Mouse (Mus musculus) skeletal muscle tissue, adult 2 months (tissue): ENCODE data around the gene Slc16a6.

Experiments
- DNase-seq: peaks from one replicate; pipeline ENCODE4 v3.0.0-alpha.2; 2012; ENCODE audit warnings: low read depth, low spot score

Slc16a6 gene

DNA sequence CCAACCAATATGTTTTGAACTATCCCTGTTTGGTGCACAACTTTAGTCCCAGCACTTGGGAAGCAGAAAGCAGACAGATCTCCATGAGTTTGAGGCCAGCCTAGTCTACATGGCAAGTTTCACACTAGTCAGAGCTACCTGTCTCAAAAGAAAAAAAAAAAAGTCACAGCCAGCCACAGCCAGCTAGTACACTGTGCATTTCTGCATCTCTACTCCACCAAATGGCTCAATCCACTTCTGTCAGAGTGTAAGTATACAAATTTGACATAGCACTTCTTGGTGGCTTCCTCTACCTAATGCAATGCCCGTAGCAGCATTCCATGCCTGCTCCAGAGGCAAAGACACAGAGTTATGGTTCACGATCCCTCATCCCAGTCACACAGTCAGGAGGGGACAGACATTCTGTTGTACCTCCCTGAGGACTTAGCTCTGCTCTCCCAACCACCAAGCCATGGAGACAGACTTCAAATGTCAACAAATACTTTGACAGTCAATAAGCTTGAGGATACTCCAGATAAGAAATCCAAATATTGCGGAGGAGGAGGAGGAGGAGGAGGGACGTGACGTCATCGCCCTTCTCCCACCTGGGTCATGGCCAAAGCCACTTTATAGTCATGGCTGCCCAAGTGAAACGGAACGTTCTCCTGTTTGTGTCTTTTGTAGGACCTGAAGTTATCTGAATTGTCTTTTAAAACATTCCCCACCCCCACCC, 56.5 kb downstream of the Slc16a6 start:
- no peak for DNase-seq

DNA sequence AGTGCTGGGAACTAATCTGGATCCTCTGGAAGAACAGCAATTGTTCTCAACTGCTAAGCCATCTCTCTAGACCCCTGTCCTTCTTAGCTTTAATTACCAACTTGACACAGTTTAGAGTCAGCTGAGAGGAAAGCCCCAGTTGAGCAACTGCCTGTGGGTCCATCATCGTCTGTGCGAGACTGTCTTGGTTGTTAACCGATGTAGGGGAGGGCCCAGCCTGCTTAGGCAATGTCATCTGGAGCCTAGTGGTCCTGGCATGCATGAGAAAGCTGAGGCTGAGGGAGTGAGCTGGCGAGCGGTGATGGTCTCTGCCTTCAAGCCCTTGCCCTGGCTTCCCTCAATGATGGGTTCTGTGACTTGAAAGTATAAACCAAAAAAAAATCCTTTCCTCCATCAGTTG, 58.6 kb downstream of the Slc16a6 start:
- DNase-seq, result no peak

DNA sequence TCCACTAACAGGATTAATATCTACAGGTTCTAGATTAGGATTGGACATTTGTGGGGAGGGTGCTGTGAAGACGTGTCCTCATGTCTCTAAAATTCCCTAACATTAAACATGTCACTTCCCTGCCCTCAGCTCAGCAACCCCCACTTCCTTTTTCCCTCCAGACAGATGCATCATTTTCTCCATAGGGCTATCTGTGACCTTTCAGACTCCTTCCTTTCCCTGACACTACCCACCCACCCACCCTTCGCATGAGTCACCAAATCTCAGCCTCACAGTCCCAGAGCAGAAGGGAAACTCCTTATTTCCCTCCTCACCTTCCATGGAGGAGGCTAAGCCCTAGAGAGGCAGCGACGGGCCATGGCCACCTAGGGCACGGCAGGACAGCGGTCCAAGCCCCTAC, 59.8 kb downstream of the Slc16a6 start, which contains the start of gene 9930022D16Rik:
Gene 9930022D16Rik, plus strand, starts transcription at position 301 of the 400 bp plus-strand sequence.
- no peak for DNase-seq

DNA sequence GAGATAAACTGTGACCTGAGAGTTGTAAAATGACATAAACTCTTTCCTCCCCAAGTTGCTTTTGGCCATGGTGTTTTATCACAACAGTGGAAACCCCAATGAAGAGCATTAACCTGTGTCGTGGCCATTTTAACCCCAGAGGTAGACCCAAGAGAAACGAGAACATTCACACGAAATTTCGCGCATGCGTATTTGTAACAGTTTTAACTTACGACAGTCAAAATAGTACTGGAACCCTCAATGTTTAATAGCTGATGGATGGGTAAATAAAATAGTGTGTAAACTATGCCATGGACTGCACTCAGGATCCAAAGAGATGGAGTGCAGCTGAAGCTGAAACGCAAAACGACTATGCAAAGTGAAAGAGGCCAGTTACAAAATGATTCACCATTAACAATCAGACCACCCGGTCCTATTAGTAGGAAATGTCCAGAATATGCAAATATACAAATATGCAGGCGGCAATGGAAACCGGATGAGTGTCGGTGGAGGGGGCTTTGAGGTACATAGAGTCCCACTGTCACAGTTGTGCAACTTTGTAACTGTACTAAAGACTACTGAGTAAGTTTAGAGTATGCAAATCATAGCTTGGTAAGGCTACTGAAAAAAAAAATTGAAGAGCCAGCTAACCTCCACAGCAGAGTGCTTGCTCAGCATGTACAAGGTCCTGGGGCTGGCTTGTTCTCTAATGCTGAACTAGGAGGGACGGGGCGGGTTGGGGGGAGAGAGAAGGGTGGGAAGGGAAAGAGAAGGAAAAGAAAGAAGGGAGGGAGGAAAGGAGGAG, 63.0 kb downstream of the Slc16a6 start:
- DNase-seq, result no peak

DNA sequence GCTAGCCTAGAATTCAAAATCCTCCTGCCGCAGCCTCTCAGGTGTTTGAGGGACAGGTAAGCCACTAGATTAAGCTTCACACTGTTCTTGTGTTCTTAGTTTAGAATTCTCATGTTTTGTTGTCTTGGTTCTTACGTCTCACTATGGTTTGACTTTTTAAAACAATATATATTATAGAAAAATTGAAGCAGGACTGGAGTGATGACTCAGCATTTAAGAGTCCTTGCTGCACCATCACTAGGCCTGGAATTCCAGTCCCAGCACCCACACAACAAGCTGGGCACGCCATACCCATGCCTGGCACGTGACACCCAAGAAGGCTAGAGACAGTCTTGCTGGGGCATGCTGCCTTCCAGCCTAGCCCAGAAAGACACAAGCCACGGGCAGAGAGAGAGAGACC, 67.0 kb downstream of the Slc16a6 start:
- DNase-seq, result no peak
